ENCODE assay signal across 28 mouse cellular contexts in the genomic region with DNA sequence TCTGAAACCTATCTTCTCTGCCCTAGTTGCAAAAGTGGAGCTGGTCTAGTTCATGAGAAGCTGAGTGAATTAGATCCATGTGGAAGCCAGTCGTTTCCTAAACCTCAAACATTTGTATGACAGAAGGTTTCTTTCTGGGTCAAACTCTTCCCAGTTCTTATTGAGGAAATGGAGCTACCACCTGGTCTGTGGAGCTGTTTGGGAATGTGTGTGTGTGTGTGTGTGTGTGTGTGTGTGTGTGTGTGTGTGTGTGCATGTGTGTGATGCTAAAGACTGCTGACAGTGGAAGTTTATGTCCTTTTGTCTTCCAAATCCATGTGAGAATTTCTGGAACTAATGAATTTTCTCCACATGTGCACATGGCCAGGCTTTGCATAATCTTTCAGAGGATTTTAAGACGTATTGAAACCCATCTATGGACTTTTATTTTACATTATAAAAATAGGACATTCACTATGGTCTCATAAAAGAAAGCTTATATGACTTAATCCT.
DNase-seq lines count a peak whose midpoint lies in the region; ATAC-seq and TF ChIP-seq lines count a peak whose summit lies in the region.
"Had no signal": no experiment of that assay in that cellular context is flagged by ENCODE, and none has a peak within 500 bp of the region (broad histone marks: within the 10 kb centered on the region; RNA-seq: fewer than 3 reads in every experiment).

No protein-coding gene starts in this region.

- WGBS in embryonic facial prominence, embryonic 11.5 days = 58% methylated on average over 2 of the region's 2 CpGs
- WGBS in embryonic facial prominence, embryonic 10.5 days = 61% methylated on average over 2 of the region's 2 CpGs
- 59% methylated on average over 2 of the region's 2 CpGs for WGBS in midbrain, embryonic 11.5 days
- 65% methylated on average over 2 of the region's 2 CpGs for WGBS in midbrain, embryonic 10.5 days

- no peaks in the 10 kb centered on the region for H3K4me1 ChIP-seq in embryonic facial prominence, embryonic 11.5 days (ENCODE audit: control insufficient read depth, insufficient read depth, low read length)
- no peaks in the 10 kb centered on the region for H3K4me1 ChIP-seq in embryonic facial prominence, embryonic 10.5 days
- H3K4me1 ChIP-seq in midbrain, embryonic 11.5 days (ENCODE audit: control insufficient read depth, insufficient read depth, low read length) = no peaks in the 10 kb centered on the region
- H3K4me1 ChIP-seq in midbrain, embryonic 10.5 days = no peaks in the 10 kb centered on the region
- H3K4me1 ChIP-seq: embryonic facial prominence, embryonic 12.5 days; forebrain, embryonic 10.5 days; forebrain, embryonic 15.5 days; heart, embryonic 13.5 days; liver, embryonic 15.5 days had no signal

- DNase-seq in embryonic facial prominence, embryonic 11.5 days (ENCODE audit: low spot score) = peak; percentile 11
- no peak for DNase-seq in embryonic facial prominence, embryonic 10.5 days (ENCODE audit: low spot score)
- no peak for DNase-seq in midbrain, embryonic 11.5 days (ENCODE audit: low spot score, missing footprints)
- DNase-seq in midbrain, embryonic 10.5 days (ENCODE audit: low spot score) = no peak
- DNase-seq in brain, embryonic 14.5 days (ENCODE audit: low read depth) = peak; percentile 39
- peak; percentile 57 for DNase-seq in retina, embryonic 14.5 days (ENCODE audit: low spot score)
- no peak for DNase-seq in cerebellum, postnatal 25 days
- DNase-seq: adrenal gland, postnatal 14 days; cerebellum, adult 11-12 months; cerebellum, adult 9-11 months; gastrocnemius, postnatal 10 days; heart, postnatal 10 days; kidney, adult 8-10 months; kidney, postnatal 10 days; layer of hippocampus, postnatal 36 days; lung, embryonic 14.5 days; lung, postnatal 14 days; right cerebral cortex, postnatal 4 days; thymus, adult 18-20 months; thymus, postnatal 25 days had no signal

- TF ChIP-seq CTCF in brain, embryonic 14.5 days (IDR thresholded peaks at IDR 0.05; ENCODE audit: borderline replicate concordance, extremely low read depth, insufficient read depth, insufficient read length) = no peak

- H3K4me3 ChIP-seq in embryonic facial prominence, embryonic 11.5 days (ENCODE audit: low read depth, low read length) = no peak overlapping the region
- no peak overlapping the region for H3K4me3 ChIP-seq in embryonic facial prominence, embryonic 10.5 days
- H3K4me3 ChIP-seq in midbrain, embryonic 11.5 days (ENCODE audit: low read depth, low read length) = no peak overlapping the region
- no peak overlapping the region for H3K4me3 ChIP-seq in midbrain, embryonic 10.5 days
- H3K4me3 ChIP-seq: embryonic facial prominence, embryonic 12.5 days; forebrain, embryonic 10.5 days; forebrain, embryonic 15.5 days; heart, embryonic 13.5 days; liver, embryonic 15.5 days had no signal

- H3K27me3 ChIP-seq in embryonic facial prominence, embryonic 11.5 days (ENCODE audit: control insufficient read depth, insufficient read depth, low read length) = no peaks in the 10 kb centered on the region
- no peaks in the 10 kb centered on the region for H3K27me3 ChIP-seq in embryonic facial prominence, embryonic 10.5 days (replicated peaks; ENCODE audit: low read depth, poor library complexity, severe bottlenecking)
- no peaks in the 10 kb centered on the region for H3K27me3 ChIP-seq in midbrain, embryonic 11.5 days (ENCODE audit: control insufficient read depth, insufficient read depth, low read length)
- H3K27me3 ChIP-seq in midbrain, embryonic 10.5 days (ENCODE audit: low read depth, poor library complexity, severe bottlenecking) = no peaks in the 10 kb centered on the region
- H3K27me3 ChIP-seq: embryonic facial prominence, embryonic 12.5 days; forebrain, embryonic 15.5 days; heart, embryonic 13.5 days; liver, embryonic 15.5 days had no signal

- H3K36me3 ChIP-seq in embryonic facial prominence, embryonic 11.5 days (replicated peaks; ENCODE audit: control insufficient read depth, insufficient read depth, low read depth, low read length) = no peaks in the 10 kb centered on the region
- no peaks in the 10 kb centered on the region for H3K36me3 ChIP-seq in embryonic facial prominence, embryonic 10.5 days (replicated peaks)
- no peaks in the 10 kb centered on the region for H3K36me3 ChIP-seq in midbrain, embryonic 11.5 days (ENCODE audit: control insufficient read depth, insufficient read depth, low read length)
- no peaks in the 10 kb centered on the region for H3K36me3 ChIP-seq in midbrain, embryonic 10.5 days
- H3K36me3 ChIP-seq: embryonic facial prominence, embryonic 12.5 days; forebrain, embryonic 10.5 days; forebrain, embryonic 15.5 days; heart, embryonic 13.5 days; liver, embryonic 15.5 days had no signal

- H3K27ac ChIP-seq in embryonic facial prominence, embryonic 11.5 days (replicated peaks; ENCODE audit: low read depth, low read length) = no peak overlapping the region
- no peak overlapping the region for H3K27ac ChIP-seq in embryonic facial prominence, embryonic 10.5 days (replicated peaks)
- H3K27ac ChIP-seq in midbrain, embryonic 11.5 days (ENCODE audit: low read depth, low read length) = no peak overlapping the region
- no peak overlapping the region for H3K27ac ChIP-seq in midbrain, embryonic 10.5 days (replicated peaks)
- H3K27ac ChIP-seq: embryonic facial prominence, embryonic 12.5 days; forebrain, embryonic 10.5 days; forebrain, embryonic 15.5 days; heart, embryonic 13.5 days; liver, embryonic 15.5 days; stomach, postnatal 0 days had no signal

- no peaks in the 10 kb centered on the region for H3K9me3 ChIP-seq in embryonic facial prominence, embryonic 11.5 days (replicated peaks; ENCODE audit: control insufficient read depth, low read length)
- no peaks in the 10 kb centered on the region for H3K9me3 ChIP-seq in embryonic facial prominence, embryonic 10.5 days
- no peaks in the 10 kb centered on the region for H3K9me3 ChIP-seq in midbrain, embryonic 11.5 days (ENCODE audit: control insufficient read depth, low read length)
- no peaks in the 10 kb centered on the region for H3K9me3 ChIP-seq in midbrain, embryonic 10.5 days (replicated peaks)
- H3K9me3 ChIP-seq: embryonic facial prominence, embryonic 12.5 days; forebrain, embryonic 10.5 days; forebrain, embryonic 15.5 days; heart, embryonic 13.5 days; liver, embryonic 15.5 days had no signal

- no peak for ATAC-seq in embryonic facial prominence, embryonic 11.5 days (replicated peaks; ENCODE audit: insufficient number of reproducible peaks, low FRiP score, low TSS enrichment, low read depth)
- peak; percentile 59 for ATAC-seq in midbrain, embryonic 11.5 days (ENCODE audit: low FRiP score)
- ATAC-seq: forebrain, embryonic 15.5 days; intestine, embryonic 16.5 days; Patski had no signal

- H3K4me2 ChIP-seq in embryonic facial prominence, embryonic 11.5 days (ENCODE audit: low read depth, low read length) = no peak overlapping the region
- H3K4me2 ChIP-seq in midbrain, embryonic 11.5 days = no peak overlapping the region
- H3K4me2 ChIP-seq: embryonic facial prominence, embryonic 12.5 days; forebrain, embryonic 15.5 days; heart, embryonic 13.5 days; liver, embryonic 15.5 days; lung, embryonic 14.5 days had no signal

- no peak overlapping the region for H3K9ac ChIP-seq in embryonic facial prominence, embryonic 11.5 days (replicated peaks; ENCODE audit: low read length)
- no peak overlapping the region for H3K9ac ChIP-seq in midbrain, embryonic 11.5 days (ENCODE audit: low read length)
- H3K9ac ChIP-seq: embryonic facial prominence, embryonic 12.5 days; forebrain, embryonic 15.5 days; heart, embryonic 13.5 days; liver, embryonic 15.5 days; lung, embryonic 14.5 days had no signal

- no peak for TF ChIP-seq POLR2A in brain, embryonic 14.5 days (IDR thresholded peaks at IDR 0.05; ENCODE audit: borderline replicate concordance, extremely low read depth, insufficient read depth, insufficient read length, poor library complexity, severe bottlenecking)

Comparison
In these comparisons a context has a peak if more than half of its experiments do, and no peak if none do; other contexts are left out.
1. DNase-seq: peak in embryonic facial prominence, embryonic 11.5 days (single experiment), brain, embryonic 14.5 days (single experiment) and retina, embryonic 14.5 days (single experiment); none in embryonic facial prominence, embryonic 10.5 days (single experiment), midbrain, embryonic 11.5 days (single experiment), midbrain, embryonic 10.5 days (single experiment) and cerebellum, postnatal 25 days (0 of 2).